Mouse (Mus musculus): ENCODE measurements around the gene Tpgs1.
"Not testable (repeated sequence)": the region's sequence is repeated elsewhere in the genome, so short reads cannot be mapped to it uniquely, and the experiment has no call there.

The Tpgs1 gene

GRCm38 (mm10) chr10:79693580-79694378 lies 24.6 kb downstream of the Tpgs1 start:
- DNase-seq, result no peak

- DNase-seq, result no peak
These were observed 25.1 kb downstream of the Tpgs1 start for GRCm38 (mm10) chr10:79694379-79694655.

- peak; percentile 64 for DNase-seq
These were observed 26.3 kb downstream of the Tpgs1 start for GRCm38 (mm10) chr10:79695231-79696128.

- no peak for DNase-seq
These were observed 27.0 kb downstream of the Tpgs1 start for GRCm38 (mm10) chr10:79696129-79696651.

- DNase-seq, result no peak
These were observed 28.7 kb downstream of the Tpgs1 start for GRCm38 (mm10) chr10:79697916-79698315.

GRCm38 (mm10) chr10:79698459-79698858 lies 29.3 kb downstream of the Tpgs1 start:
- DNase-seq, result no peak

GRCm38 (mm10) chr10:79700676-79701075 lies 31.5 kb downstream of the Tpgs1 start:
- no peak for DNase-seq

- DNase-seq, result peak; percentile 77
These were observed 32.4 kb downstream of the Tpgs1 start for GRCm38 (mm10) chr10:79701443-79702129.

GRCm38 (mm10) chr10:79702970-79703369 lies 33.8 kb downstream of the Tpgs1 start:
- DNase-seq, result not testable (repeated sequence)

- DNase-seq, result no peak
These were observed 34.4 kb downstream of the Tpgs1 start for GRCm38 (mm10) chr10:79703541-79703940.

GRCm38 (mm10) chr10:79704065-79704969 lies 35.1 kb downstream of the Tpgs1 start, which contains the start of gene Bsg:
Gene Bsg, plus strand, starts transcription at chr10:79704491.
- DNase-seq, result peak; percentile 99

GRCm38 (mm10) chr10:79704970-79705360 lies 35.8 kb downstream of the Tpgs1 start:
- DNase-seq, result no peak

GRCm38 (mm10) chr10:79705951-79706350 lies 36.8 kb downstream of the Tpgs1 start:
- DNase-seq, result no peak

GRCm38 (mm10) chr10:79706406-79707094 lies 37.4 kb downstream of the Tpgs1 start:
- DNase-seq, result peak; percentile 53

- no peak for DNase-seq
These were observed 38.0 kb downstream of the Tpgs1 start for GRCm38 (mm10) chr10:79707162-79707561.

GRCm38 (mm10) chr10:79707759-79708158 lies 38.6 kb downstream of the Tpgs1 start:
- DNase-seq, result no peak

GRCm38 (mm10) chr10:79708668-79709067 lies 39.5 kb downstream of the Tpgs1 start:
- no peak for DNase-seq

GRCm38 (mm10) chr10:79709307-79709706 lies 40.1 kb downstream of the Tpgs1 start:
- DNase-seq, result no peak

- DNase-seq, result no peak
These were observed 42.9 kb downstream of the Tpgs1 start for GRCm38 (mm10) chr10:79712029-79712428.

GRCm38 (mm10) chr10:79712499-79713126 lies 43.4 kb downstream of the Tpgs1 start:
- DNase-seq, result peak; percentile 62

- DNase-seq, result no peak
These were observed 44.0 kb downstream of the Tpgs1 start for GRCm38 (mm10) chr10:79713163-79713562.

Measured in kidney, adult 11 months (tissue).